Mouse (Mus musculus) heart, embryonic 14.5 days (tissue): ENCODE results near the gene Pde2a. TPM values are rescaled to one million over a fixed set of nuclear protein-coding genes. Genes with fewer than 3 reads are reported as not detected.

ENCODE experiments used
- ATAC-seq: fragments of 200-750 bp; cut with Nextera tagmentation; 2 replicates; pipeline ENCODE4 v1.8.0; 2017; ENCODE audit warnings: low read depth, moderate TSS enrichment; ENCODE audit not compliant: insufficient number of reproducible peaks, insufficient read depth, low FRiP score
- H3K27ac ChIP-seq, 2 experiments: fragments of 200-500 bp in 1 of 2; fragments of 300-500 bp in 1 of 2; sonication (generic) in 1 of 2; replicated peaks in 1 of 2; 2 replicates each; pipeline ENCODE4 v1.5.1; 2012 to 2014; ENCODE audit warnings: low read depth in 2 of 2, low read length in 2 of 2, control low read depth in 1 of 2, mild to moderate bottlenecking in 1 of 2, mixed read lengths in 1 of 2; ENCODE audit not compliant: control insufficient read depth in 1 of 2, insufficient read depth in 1 of 2
- H3K27me3 ChIP-seq: fragments of 300-500 bp; sonication (generic); 2 replicates; pipeline ENCODE4 v1.6.1; 2014; ENCODE audit warnings: mild to moderate bottlenecking, low read length, control low read depth; ENCODE audit not compliant: control insufficient read depth, insufficient read depth
- H3K36me3 ChIP-seq: fragments of 300-500 bp; sonication (generic); 2 replicates; pipeline ENCODE4 v1.6.1; 2014; ENCODE audit warnings: mild to moderate bottlenecking, control low read depth, low read length, mixed read lengths; ENCODE audit not compliant: control insufficient read depth, insufficient read depth
- H3K4me1 ChIP-seq, 2 experiments: fragments of 200-500 bp in 1 of 2; fragments of 300-500 bp in 1 of 2; sonication (generic) in 1 of 2; 2 replicates each; pipeline ENCODE4 v1.6.1; 2012 to 2014; ENCODE audit warnings: low read length in 2 of 2, control low read depth in 1 of 2, mixed read lengths in 1 of 2; ENCODE audit not compliant: control insufficient read depth in 2 of 2, insufficient read depth in 2 of 2
- H3K4me2 ChIP-seq: fragments of 300-500 bp; sonication (generic); 2 replicates; pipeline ENCODE4 v1.6.1; 2014; ENCODE audit warnings: mild to moderate bottlenecking, low read length
- H3K4me3 ChIP-seq, 2 experiments: fragments of 200-500 bp in 1 of 2; fragments of 300-500 bp in 1 of 2; sonication (generic) in 1 of 2; 2 replicates each; pipeline ENCODE4 v1.5.1; 2012 to 2014; ENCODE audit warnings: low read length in 2 of 2, mild to moderate bottlenecking in 2 of 2, control low read depth in 1 of 2, low read depth in 1 of 2, moderate library complexity in 1 of 2; ENCODE audit not compliant: control insufficient read depth in 1 of 2, insufficient read depth in 1 of 2
- H3K9ac ChIP-seq: fragments of 300-500 bp; sonication (generic); 2 replicates; pipeline ENCODE4 v1.6.1; 2014; ENCODE audit warnings: mild to moderate bottlenecking, low read length
- H3K9me3 ChIP-seq: fragments of 300-500 bp; sonication (generic); 2 replicates; pipeline ENCODE4 v1.6.1; 2016; ENCODE audit warnings: low read length, control low read depth; ENCODE audit not compliant: control insufficient read depth
- WGBS: fragments of 180-500 bp; shearing (Covaris S2); extraction: QIAGEN DNeasy Blood & Tissue Kit; methylation state at CpG from one replicate; pipeline ENCODE4 v1.1.7; 2014; 5-methylcytosine and 5-hydroxymethylcytosine counted together
- polyA plus RNA-seq: library from polyadenylated mRNA; unstranded; fragments of >200 nt; fragmentation: Nextera tagmentation; extraction: Ambion mirVana; gene quantifications from 2 replicates; pipeline ENCODE4 v1.2.1, GENCODE M21; 2014

Pde2a gene
- polyA plus RNA-seq, 1 experiment from 2014 or later = 13.8 TPM

- no peak overlapping the region for H3K4me3 ChIP-seq
- no peak overlapping the region for H3K27ac ChIP-seq
- no peak for ATAC-seq
- no peaks in the 10 kb centered on the region for H3K27me3 ChIP-seq
- no peak overlapping the region for H3K9ac ChIP-seq
- H3K9me3 ChIP-seq = no peaks in the 10 kb centered on the region
- H3K4me2 ChIP-seq = no peak overlapping the region
- peaks cover 69% of the 10 kb centered on the region for H3K36me3 ChIP-seq
- peaks cover 16 to 27% of the 10 kb centered on the region in 2 experiments for H3K4me1 ChIP-seq
- WGBS = 94% methylated on average over 5 of the region's 5 CpGs
Observed at GRCm38 (mm10) chr7:101403831-101404230, 17.7 kb upstream of the Pde2a start.

- no peak within 1 kb of the TSS for H3K9ac ChIP-seq
- no peak within 1 kb of the TSS for H3K27ac ChIP-seq
- H3K4me2 ChIP-seq = no peak within 1 kb of the TSS
- no peaks in the 10 kb centered on the region for H3K27me3 ChIP-seq
- peaks cover 32% of the 10 kb centered on the region for H3K36me3 ChIP-seq
- peaks cover 19 to 22% of the 10 kb centered on the region in 2 experiments for H3K4me1 ChIP-seq
- H3K4me3 ChIP-seq = no peak within 1 kb of the TSS
- ATAC-seq = no peak
- 72% methylated on average over 11 of the region's 11 CpGs for WGBS
- no peaks in the 10 kb centered on the region for H3K9me3 ChIP-seq
Observed at GRCm38 (mm10) chr7:101410267-101410936, 11.1 kb upstream of the Pde2a start, which contains the start of gene Gm45837. Gene Gm45837 (plus strand): TSS chr7:101410886.

GRCm38 (mm10) chr7:101412796-101413195 lies 8.7 kb upstream of the Pde2a start:
- Histone ChIP-seq H3K36me3 (peaks cover 29% of the 10 kb centered on the region), H3K4me2 (no peak overlapping the region), H3K4me3 (no peak overlapping the region), H3K4me1 (peaks cover 10 to 13% of the 10 kb centered on the region in 2 experiments), H3K9me3 (no peaks in the 10 kb centered on the region), H3K27ac (no peak overlapping the region), H3K27me3 (peaks cover 10% of the 10 kb centered on the region), H3K9ac (no peak overlapping the region)
- no peak; the same call in 1 of the 2 replicates for ATAC-seq

- no peak overlapping the region for H3K27ac ChIP-seq
- no peak for ATAC-seq
- no peak overlapping the region for H3K4me2 ChIP-seq
- H3K9ac ChIP-seq = no peak overlapping the region
- WGBS = 32% methylated on average over 4 of the region's 4 CpGs
- H3K36me3 ChIP-seq = peaks cover 15% of the 10 kb centered on the region
- no peaks in the 10 kb centered on the region for H3K9me3 ChIP-seq
- peaks cover 10 to 13% of the 10 kb centered on the region in 2 experiments for H3K4me1 ChIP-seq
- peaks cover 20% of the 10 kb centered on the region for H3K27me3 ChIP-seq
- H3K4me3 ChIP-seq = no peak overlapping the region
Observed at GRCm38 (mm10) chr7:101414209-101414608, 7.3 kb upstream of the Pde2a start.

GRCm38 (mm10) chr7:101414661-101415511 lies 6.6 kb upstream of the Pde2a start:
- H3K27me3 ChIP-seq = peaks cover 27% of the 10 kb centered on the region
- no peaks in the 10 kb centered on the region for H3K9me3 ChIP-seq
- H3K4me2 ChIP-seq = no peak overlapping the region
- H3K4me1 ChIP-seq = peaks cover 10 to 13% of the 10 kb centered on the region in 2 experiments
- no peak overlapping the region for H3K27ac ChIP-seq
- peaks cover 15% of the 10 kb centered on the region for H3K36me3 ChIP-seq
- ATAC-seq = 0 out of 2 replicates have a peak, but pooled peaks have one; percentile 16
- H3K4me3 ChIP-seq = no peak overlapping the region
- no peak overlapping the region for H3K9ac ChIP-seq
- WGBS = 29% methylated on average over 7 of the region's 7 CpGs

- Histone ChIP-seq H3K4me1 (peaks cover 10 to 13% of the 10 kb centered on the region in 2 experiments), H3K4me3 (no peak overlapping the region), H3K4me2 (no peak overlapping the region), H3K27ac (no peak overlapping the region), H3K9ac (no peak overlapping the region), H3K36me3 (peaks cover 9% of the 10 kb centered on the region), H3K9me3 (no peaks in the 10 kb centered on the region), H3K27me3 (peaks cover 33% of the 10 kb centered on the region)
- 29% methylated on average over 8 of the region's 8 CpGs for WGBS
- ATAC-seq = no peak
Observed at GRCm38 (mm10) chr7:101415512-101416100, 5.9 kb upstream of the Pde2a start.

- peaks cover 40% of the 10 kb centered on the region for H3K27me3 ChIP-seq
- no peak overlapping the region for H3K4me2 ChIP-seq
- H3K9me3 ChIP-seq = no peaks in the 10 kb centered on the region
- no peak overlapping the region for H3K27ac ChIP-seq
- H3K4me3 ChIP-seq = no peak overlapping the region
- no peak overlapping the region for H3K9ac ChIP-seq
- peaks cover under 1% of the 10 kb centered on the region for H3K36me3 ChIP-seq
- WGBS = 58% methylated on average over 5 of the region's 5 CpGs
- peaks cover 10 to 13% of the 10 kb centered on the region in 2 experiments for H3K4me1 ChIP-seq
- no peak for ATAC-seq
Observed at GRCm38 (mm10) chr7:101416391-101416790, 5.1 kb upstream of the Pde2a start.
